In the genomic region with DNA sequence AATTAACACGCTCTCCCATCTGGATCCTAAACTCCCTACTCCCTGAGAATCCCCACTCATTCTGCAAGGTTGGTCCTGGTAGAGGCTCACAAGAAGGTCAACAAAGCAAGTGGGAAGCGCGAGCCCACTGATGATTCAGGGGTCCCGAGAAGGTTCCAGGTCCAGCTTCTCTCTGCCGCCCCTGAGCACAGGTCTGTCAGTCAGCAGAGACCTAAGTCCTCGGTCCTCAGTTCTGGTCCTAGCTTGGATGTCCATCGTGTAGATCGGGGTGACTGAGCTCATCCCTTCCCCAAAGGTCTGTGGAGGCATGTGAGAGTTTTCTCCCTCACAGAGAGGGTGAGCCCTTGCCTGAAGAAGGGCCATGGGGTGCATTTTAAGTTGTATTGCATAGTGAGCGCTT, we compare ENCODE assay signal across 28 mouse cellular contexts. TPM values are rescaled to one million over a fixed set of nuclear protein-coding genes. Genes with fewer than 3 reads are reported as not detected.
A peak's percentile ranks its signal among the peaks of the same experiment; 100 is the strongest.
DNase-seq lines count a peak whose midpoint lies in the region; ATAC-seq and TF ChIP-seq lines count a peak whose summit lies in the region.
"Had no signal": no experiment of that assay in that cellular context is flagged by ENCODE, and none has a peak within 500 bp of the region (broad histone marks: within the 10 kb centered on the region; RNA-seq: fewer than 3 reads in every experiment).

No protein-coding gene starts in this region.

- no peaks in the 10 kb centered on the region for H3K4me1 ChIP-seq in intestine, embryonic 14.5 days (replicated peaks; ENCODE audit: control insufficient read depth, insufficient read depth, low read length)
- H3K4me1 ChIP-seq in intestine, postnatal 0 days (replicated peaks; ENCODE audit: control insufficient read depth, insufficient read depth, low read length), result no peaks in the 10 kb centered on the region
- H3K4me1 ChIP-seq in midbrain, embryonic 11.5 days (ENCODE audit: control insufficient read depth, insufficient read depth, low read length), result no peaks in the 10 kb centered on the region
- no peaks in the 10 kb centered on the region for H3K4me1 ChIP-seq in midbrain, postnatal 0 days (ENCODE audit: insufficient read depth, low read length)
- H3K4me1 ChIP-seq: embryonic facial prominence, embryonic 12.5 days; forebrain, embryonic 13.5 days had no signal

- no peak for ATAC-seq in intestine, embryonic 14.5 days (replicated peaks; ENCODE audit: low FRiP score, low TSS enrichment, low read depth)
- ATAC-seq in intestine, postnatal 0 days, result no peak
- no peak for ATAC-seq in midbrain, embryonic 11.5 days (ENCODE audit: low FRiP score)
- no peak for ATAC-seq in midbrain, postnatal 0 days (ENCODE audit: low FRiP score)
- ATAC-seq: activated CD4-positive, CD25-positive, alpha-beta regulatory T cell, adult 4 months; forebrain, embryonic 13.5 days; forebrain, embryonic 15.5 days; forebrain, postnatal 0 days; Patski had no signal

- no peak overlapping the region for H3K4me3 ChIP-seq in intestine, embryonic 14.5 days (ENCODE audit: low read depth, low read length)
- H3K4me3 ChIP-seq in intestine, postnatal 0 days (ENCODE audit: low read depth, low read length), result no peak overlapping the region
- no peak overlapping the region for H3K4me3 ChIP-seq in midbrain, embryonic 11.5 days (ENCODE audit: low read depth, low read length)
- no peak overlapping the region for H3K4me3 ChIP-seq in midbrain, postnatal 0 days (ENCODE audit: low read depth, low read length)
- H3K4me3 ChIP-seq: embryonic facial prominence, embryonic 10.5 days; embryonic facial prominence, embryonic 12.5 days; forebrain, embryonic 13.5 days; forebrain, embryonic 15.5 days had no signal

- peak; percentile 79 for DNase-seq in heart, adult 11 months
- no peak for DNase-seq in heart, postnatal 10 days
- DNase-seq in intestine, embryonic 14.5 days (ENCODE audit: low spot score), result peak; percentile 31
- DNase-seq in midbrain, embryonic 11.5 days (ENCODE audit: low spot score, missing footprints), result peak; percentile 56
- DNase-seq in midbrain, postnatal 0 days (ENCODE audit: low spot score), result no peak
- DNase-seq: adrenal gland, adult 8-10 months; adrenal gland, postnatal 14 days; adrenal gland, postnatal 36 days; cerebellum, adult 11-12 months; cerebellum, adult 2 months; cerebellum, adult 9-10 months; cerebellum, postnatal 10 days; cerebellum, postnatal 25 days; forebrain, postnatal 0 days had no signal

- H3K36me3 ChIP-seq in intestine, embryonic 14.5 days (ENCODE audit: control insufficient read depth, insufficient read depth, low read length), result no peaks in the 10 kb centered on the region
- H3K36me3 ChIP-seq in intestine, postnatal 0 days (ENCODE audit: control insufficient read depth, insufficient read depth), result no peaks in the 10 kb centered on the region
- H3K36me3 ChIP-seq in midbrain, embryonic 11.5 days (ENCODE audit: control insufficient read depth, insufficient read depth, low read length), result no peaks in the 10 kb centered on the region
- H3K36me3 ChIP-seq in midbrain, postnatal 0 days (ENCODE audit: insufficient read depth, low read length), result no peaks in the 10 kb centered on the region
- H3K36me3 ChIP-seq: embryonic facial prominence, embryonic 10.5 days; embryonic facial prominence, embryonic 12.5 days; forebrain, embryonic 15.5 days had no signal

- H3K27me3 ChIP-seq in intestine, embryonic 14.5 days (replicated peaks; ENCODE audit: control insufficient read depth, insufficient read depth, low read length), result no peaks in the 10 kb centered on the region
- H3K27me3 ChIP-seq in intestine, postnatal 0 days (replicated peaks; ENCODE audit: control insufficient read depth, insufficient read depth, low read length), result no peaks in the 10 kb centered on the region; the same call in 1 of the 2 replicates
- no peaks in the 10 kb centered on the region for H3K27me3 ChIP-seq in midbrain, embryonic 11.5 days (ENCODE audit: control insufficient read depth, insufficient read depth, low read length)
- H3K27me3 ChIP-seq in midbrain, postnatal 0 days (ENCODE audit: insufficient read depth, low read length), result no peaks in the 10 kb centered on the region
- H3K27me3 ChIP-seq: forebrain, embryonic 15.5 days; Patski had no signal

- WGBS in intestine, embryonic 14.5 days, result 88% methylated on average over 9 of the region's 9 CpGs
- WGBS in intestine, postnatal 0 days, result 86% methylated on average over 9 of the region's 9 CpGs
- WGBS in midbrain, embryonic 11.5 days, result 89% methylated on average over 9 of the region's 9 CpGs
- 93% methylated on average over 9 of the region's 9 CpGs for WGBS in midbrain, postnatal 0 days

- no peak overlapping the region for H3K9ac ChIP-seq in intestine, embryonic 14.5 days (ENCODE audit: low read length)
- H3K9ac ChIP-seq in intestine, postnatal 0 days (ENCODE audit: low read depth, low read length), result no peak overlapping the region
- H3K9ac ChIP-seq in midbrain, embryonic 11.5 days (ENCODE audit: low read length), result no peak overlapping the region
- H3K9ac ChIP-seq in midbrain, postnatal 0 days (replicated peaks; ENCODE audit: low read length, poor library complexity, severe bottlenecking), result no peak overlapping the region
- H3K9ac ChIP-seq: embryonic facial prominence, embryonic 12.5 days; forebrain, embryonic 13.5 days; forebrain, embryonic 15.5 days; forebrain, postnatal 0 days had no signal

- TF ChIP-seq CTCF in intestine, postnatal 0 days (IDR thresholded peaks at IDR 0.05; ENCODE audit: low read depth), result no peak
- TF ChIP-seq CTCF in midbrain, postnatal 0 days (IDR thresholded peaks at IDR 0.05), result no peak

- H3K9me3 ChIP-seq in intestine, embryonic 14.5 days (ENCODE audit: control insufficient read depth, low read length), result no peaks in the 10 kb centered on the region
- H3K9me3 ChIP-seq in intestine, postnatal 0 days (ENCODE audit: control insufficient read depth), result no peaks in the 10 kb centered on the region
- H3K9me3 ChIP-seq in midbrain, embryonic 11.5 days (ENCODE audit: control insufficient read depth, low read length), result no peaks in the 10 kb centered on the region
- no peaks in the 10 kb centered on the region for H3K9me3 ChIP-seq in midbrain, postnatal 0 days (ENCODE audit: low read length)
- H3K9me3 ChIP-seq: embryonic facial prominence, embryonic 10.5 days; embryonic facial prominence, embryonic 12.5 days; forebrain, embryonic 13.5 days; forebrain, embryonic 15.5 days had no signal

- no peak overlapping the region for H3K4me2 ChIP-seq in intestine, embryonic 14.5 days (ENCODE audit: low read length)
- H3K4me2 ChIP-seq in intestine, postnatal 0 days (replicated peaks; ENCODE audit: low read depth), result no peak overlapping the region
- no peak overlapping the region for H3K4me2 ChIP-seq in midbrain, embryonic 11.5 days
- H3K4me2 ChIP-seq in midbrain, postnatal 0 days (ENCODE audit: low read depth, low read length, poor library complexity, severe bottlenecking), result no peak overlapping the region
- H3K4me2 ChIP-seq: embryonic facial prominence, embryonic 12.5 days; forebrain, embryonic 13.5 days; forebrain, embryonic 15.5 days had no signal

- H3K27ac ChIP-seq in intestine, embryonic 14.5 days (ENCODE audit: low read depth), result no peak overlapping the region
- no peak overlapping the region for H3K27ac ChIP-seq in intestine, postnatal 0 days (ENCODE audit: low read depth, low read length)
- H3K27ac ChIP-seq in midbrain, embryonic 11.5 days (ENCODE audit: low read depth, low read length), result no peak overlapping the region
- H3K27ac ChIP-seq in midbrain, postnatal 0 days (ENCODE audit: low read depth, low read length), result no peak overlapping the region
- H3K27ac ChIP-seq: embryonic facial prominence, embryonic 10.5 days; embryonic facial prominence, embryonic 12.5 days; forebrain, embryonic 13.5 days; forebrain, embryonic 15.5 days had no signal

- intact Hi-C loops in heart, postnatal 10 days (cut with DNase I), result loop anchor here (5.0 kb wide), 2 partner anchors 1364 to 1434 kb away; a partner anchor contains a TSS

RNA-seq across cellular contexts. Expression of a gene that starts 8.7 kb away (rescaled TPM):
- not detected for total RNA-seq in heart, postnatal 10 days (2021)
- 0.05 TPM in 1 of 2 replicates, not detected in the other for polyA plus RNA-seq in intestine, embryonic 14.5 days (2014; fragmentation: Nextera tagmentation; extraction: Ambion mirVana)
- polyA plus RNA-seq in intestine, postnatal 0 days (2015; fragmentation: Nextera tagmentation; extraction: Ambion mirVana), result not detected in 2 replicates
- polyA plus RNA-seq in midbrain, embryonic 11.5 days (2014; fragmentation: Nextera tagmentation; extraction: Ambion mirVana), result 0.16 TPM in 1 of 2 replicates, not detected in the other
- total RNA-seq in midbrain, postnatal 0 days (2014; rRNA removed), result not detected in 2 replicates
- polyA plus RNA-seq in midbrain, postnatal 0 days (2015; fragmentation: Nextera tagmentation; extraction: Ambion mirVana), result 0.07 and 0.17 TPM in 2 replicates
- total RNA-seq: adrenal gland, adult 18-20 months; adrenal gland, adult 8-10 months; adrenal gland, postnatal 14 days; adrenal gland, postnatal 36 days; ES-E14 had no signal
- polyA plus RNA-seq: activated CD4-positive, CD25-positive, alpha-beta regulatory T cell, adult 4 months; C2C12; cerebellum, adult 2 months; cortical plate, adult 2 months; embryonic facial prominence, embryonic 14.5 days; Patski had no signal

RNA-seq across cellular contexts. Expression of a gene that starts 20.0 kb away (rescaled TPM):
- total RNA-seq in heart, postnatal 10 days (2021), result not detected
- polyA plus RNA-seq in intestine, embryonic 14.5 days (2014; fragmentation: Nextera tagmentation; extraction: Ambion mirVana), result 0.12 TPM in 1 of 2 replicates, not detected in the other
- 0.04 TPM in 1 of 2 replicates, not detected in the other for polyA plus RNA-seq in intestine, postnatal 0 days (2015; fragmentation: Nextera tagmentation; extraction: Ambion mirVana)
- polyA plus RNA-seq in midbrain, embryonic 11.5 days (2014; fragmentation: Nextera tagmentation; extraction: Ambion mirVana), result 0.04 and 0.10 TPM in 2 replicates
- total RNA-seq in midbrain, postnatal 0 days (2014; rRNA removed), result not detected in 2 replicates
- polyA plus RNA-seq in midbrain, postnatal 0 days (2015; fragmentation: Nextera tagmentation; extraction: Ambion mirVana), result 0.12 TPM in 1 of 2 replicates, not detected in the other
- total RNA-seq: adrenal gland, adult 18-20 months; adrenal gland, adult 8-10 months; adrenal gland, postnatal 14 days; adrenal gland, postnatal 36 days; ES-E14; forebrain, postnatal 0 days had no signal
- polyA plus RNA-seq: cerebellum, adult 2 months; cortical plate, adult 2 months; Patski had no signal

RNA-seq across cellular contexts. Expression of a gene that starts 26.5 kb away (rescaled TPM):
- total RNA-seq in heart, postnatal 10 days (2021), result not detected
- not detected in 2 replicates for polyA plus RNA-seq in intestine, embryonic 14.5 days (2014; fragmentation: Nextera tagmentation; extraction: Ambion mirVana)
- not detected in 2 replicates for polyA plus RNA-seq in intestine, postnatal 0 days (2015; fragmentation: Nextera tagmentation; extraction: Ambion mirVana)
- polyA plus RNA-seq in midbrain, embryonic 11.5 days (2014; fragmentation: Nextera tagmentation; extraction: Ambion mirVana), result not detected in 2 replicates
- total RNA-seq in midbrain, postnatal 0 days (2014; rRNA removed), result not detected in 2 replicates
- not detected in 2 replicates for polyA plus RNA-seq in midbrain, postnatal 0 days (2015; fragmentation: Nextera tagmentation; extraction: Ambion mirVana)
- total RNA-seq: adrenal gland, adult 18-20 months; adrenal gland, adult 8-10 months; adrenal gland, postnatal 14 days; adrenal gland, postnatal 36 days; ES-E14; forebrain, postnatal 0 days; MEL had no signal
- polyA plus RNA-seq: activated CD4-positive, CD25-positive, alpha-beta regulatory T cell, adult 4 months; C2C12; cerebellum, adult 2 months; cortical plate, adult 2 months; embryonic facial prominence, embryonic 10.5 days; embryonic facial prominence, embryonic 12.5 days; embryonic facial prominence, embryonic 14.5 days; forebrain, embryonic 11.5 days; forebrain, embryonic 13.5 days; forebrain, embryonic 15.5 days; forebrain, postnatal 0 days; Patski had no signal

RNA-seq across cellular contexts. Expression of a gene that starts 26.6 kb away (rescaled TPM):
- total RNA-seq in heart, postnatal 10 days (2021), result not detected
- 0.77 and 0.96 TPM in 2 replicates for polyA plus RNA-seq in intestine, embryonic 14.5 days (2014; fragmentation: Nextera tagmentation; extraction: Ambion mirVana)
- not detected in 2 replicates for polyA plus RNA-seq in intestine, postnatal 0 days (2015; fragmentation: Nextera tagmentation; extraction: Ambion mirVana)
- polyA plus RNA-seq in midbrain, embryonic 11.5 days (2014; fragmentation: Nextera tagmentation; extraction: Ambion mirVana), result 0.25 and 0.33 TPM in 2 replicates
- total RNA-seq in midbrain, postnatal 0 days (2014; rRNA removed), result not detected in 2 replicates
- 0.29 and 0.38 TPM in 2 replicates for polyA plus RNA-seq in midbrain, postnatal 0 days (2015; fragmentation: Nextera tagmentation; extraction: Ambion mirVana)
- total RNA-seq: adrenal gland, adult 18-20 months; adrenal gland, adult 8-10 months; adrenal gland, postnatal 14 days; adrenal gland, postnatal 36 days; forebrain, postnatal 0 days had no signal
- polyA plus RNA-seq: cerebellum, adult 2 months; cortical plate, adult 2 months; Patski had no signal

RNA-seq across cellular contexts. Expression of a gene that starts 32.6 kb away (rescaled TPM):
- not detected for total RNA-seq in heart, postnatal 10 days (2021)
- polyA plus RNA-seq in intestine, embryonic 14.5 days (2014; fragmentation: Nextera tagmentation; extraction: Ambion mirVana), result not detected in 2 replicates
- polyA plus RNA-seq in intestine, postnatal 0 days (2015; fragmentation: Nextera tagmentation; extraction: Ambion mirVana), result not detected in 2 replicates
- polyA plus RNA-seq in midbrain, embryonic 11.5 days (2014; fragmentation: Nextera tagmentation; extraction: Ambion mirVana), result not detected in 2 replicates
- total RNA-seq in midbrain, postnatal 0 days (2014; rRNA removed), result not detected in 2 replicates
- not detected in 2 replicates for polyA plus RNA-seq in midbrain, postnatal 0 days (2015; fragmentation: Nextera tagmentation; extraction: Ambion mirVana)
- total RNA-seq: adrenal gland, adult 18-20 months; adrenal gland, adult 8-10 months; adrenal gland, postnatal 14 days; adrenal gland, postnatal 36 days; ES-E14; forebrain, postnatal 0 days; MEL had no signal
- polyA plus RNA-seq: activated CD4-positive, CD25-positive, alpha-beta regulatory T cell, adult 4 months; C2C12; cerebellum, adult 2 months; cortical plate, adult 2 months; embryonic facial prominence, embryonic 10.5 days; embryonic facial prominence, embryonic 12.5 days; embryonic facial prominence, embryonic 14.5 days; forebrain, embryonic 11.5 days; forebrain, embryonic 13.5 days; forebrain, embryonic 15.5 days; forebrain, postnatal 0 days; Patski had no signal

Comparison
In these comparisons a context has a peak if more than half of its experiments do, and no peak if none do; other contexts are left out.
1. DNase-seq: peak in heart, adult 11 months (single experiment), intestine, embryonic 14.5 days (single experiment) and midbrain, embryonic 11.5 days (single experiment); none in heart, postnatal 10 days (0 of 2) and midbrain, postnatal 0 days (single experiment).